Mouse (Mus musculus) kidney, adult 11 months (tissue): ENCODE measurements around the gene Sobp.

Experiments
- DNase-seq: peaks from one replicate; pipeline ENCODE4 v3.0.0; 2022

The Sobp gene

DNA sequence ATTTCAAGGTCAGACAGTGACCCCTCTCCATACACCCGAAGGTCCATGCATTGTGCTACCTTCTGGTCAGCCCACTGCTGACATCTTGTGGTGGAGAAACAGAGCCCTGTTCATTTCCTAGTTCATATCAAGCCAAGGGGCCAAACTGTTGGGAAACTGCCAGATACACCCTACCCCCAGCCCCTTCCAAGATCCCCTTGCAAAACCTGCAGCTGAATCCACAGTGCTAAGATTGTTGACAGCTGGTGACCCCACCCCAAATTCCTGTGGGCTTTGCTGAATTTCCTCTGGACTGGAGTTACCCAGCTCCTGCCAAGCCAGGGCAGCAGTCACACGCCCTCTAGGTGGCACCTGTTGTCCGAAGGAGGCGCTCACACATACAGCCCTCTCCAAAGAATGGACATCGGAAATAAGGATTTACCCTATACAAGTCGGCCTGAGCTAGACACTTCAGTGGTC is 186.7 kb downstream of the Sobp start:
- DNase-seq: peak; percentile 49

DNA sequence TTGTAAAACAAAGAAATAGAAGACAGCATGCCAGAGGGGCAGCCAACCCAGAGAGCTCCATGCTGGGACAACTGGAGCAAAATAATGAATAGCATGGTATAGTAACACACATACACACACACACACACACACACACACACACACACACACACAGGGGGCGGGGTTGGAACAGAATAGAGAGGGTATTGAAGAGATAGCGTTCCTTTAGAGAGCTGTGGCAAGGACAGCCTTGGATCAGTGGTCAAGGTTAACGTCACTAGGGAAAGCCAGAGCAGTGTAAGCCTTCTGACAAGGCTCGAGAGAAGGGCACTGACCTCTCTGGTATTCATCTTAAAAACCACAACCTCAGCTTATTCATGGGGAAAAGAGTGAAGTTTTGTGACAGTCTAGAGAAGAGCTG is 189.4 kb downstream of the Sobp start:
- no peak for DNase-seq

- DNase-seq: no peak
These were observed 193.2 kb downstream of the Sobp start for GRCm38 (mm10) chr10:42980999-42981757.

DNA sequence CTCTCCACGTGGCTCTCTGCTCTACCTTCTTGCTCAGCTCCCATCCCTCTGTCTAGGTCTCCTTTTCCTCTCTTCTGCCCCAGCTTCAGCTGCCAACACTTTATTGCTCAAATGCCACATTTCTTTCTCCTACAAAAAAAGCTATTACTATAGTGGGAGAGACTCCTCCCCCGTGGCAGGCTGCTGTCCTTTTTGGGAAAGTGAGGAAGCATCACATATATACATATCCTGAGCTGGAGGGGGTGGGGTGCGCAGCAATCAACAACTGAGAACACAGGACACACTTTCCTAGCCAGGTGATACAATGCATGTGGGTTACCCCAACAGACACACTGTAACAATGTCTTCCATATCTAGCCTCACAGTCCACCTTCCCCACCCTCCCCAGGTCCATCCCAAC is 196.0 kb downstream of the Sobp start:
- no peak for DNase-seq

- no peak for DNase-seq
These were observed 197.8 kb downstream of the Sobp start for GRCm38 (mm10) chr10:42976577-42976976.

DNA sequence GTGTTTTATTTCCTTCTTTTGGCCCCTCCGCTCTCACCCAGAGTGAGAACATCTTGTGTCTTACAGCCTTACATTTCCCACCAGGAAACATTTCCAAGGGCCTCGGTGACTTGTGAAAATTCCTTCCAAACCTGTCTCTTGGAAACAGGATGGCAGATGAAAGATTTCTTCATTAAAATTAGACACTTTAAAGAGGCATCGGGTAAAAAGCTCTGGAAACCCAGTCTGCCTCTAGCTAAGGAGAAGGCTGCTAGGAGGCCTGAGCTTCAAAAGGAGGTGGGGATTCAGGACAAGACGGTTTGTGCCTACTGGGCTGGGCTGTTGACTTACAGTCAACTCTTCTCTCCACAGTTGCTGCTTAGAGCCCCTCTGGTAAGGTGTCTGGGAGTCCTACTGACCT is 200.8 kb downstream of the Sobp start:
- DNase-seq: no peak

GRCm38 (mm10) chr10:42972504-42973172 is 201.7 kb downstream of the Sobp start:
- peak; percentile 48 for DNase-seq

DNA sequence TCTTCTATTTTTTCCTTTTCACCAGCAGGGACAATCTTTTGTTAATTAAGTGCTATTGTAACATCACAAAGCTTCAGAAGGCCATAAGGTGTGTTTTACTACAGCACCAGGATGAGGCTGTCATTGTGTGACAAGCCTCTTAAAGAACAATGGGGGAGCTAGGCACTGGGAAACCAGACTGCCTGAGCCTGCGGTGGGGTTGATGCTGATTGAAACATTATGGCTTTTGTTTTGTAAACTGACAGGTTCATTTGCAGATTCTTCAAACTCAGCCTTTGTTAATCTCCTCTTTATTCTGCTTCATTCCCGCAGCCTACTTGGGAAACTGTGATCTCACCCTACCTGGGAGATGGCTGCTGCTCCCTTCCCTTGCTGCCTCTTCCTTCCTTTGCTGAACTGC is 206.0 kb downstream of the Sobp start:
- DNase-seq: no peak

GRCm38 (mm10) chr10:42963061-42963460 is 211.3 kb downstream of the Sobp start:
- no peak for DNase-seq

- peak; percentile 16 for DNase-seq
These were observed 211.7 kb downstream of the Sobp start for GRCm38 (mm10) chr10:42962655-42963054.

DNA sequence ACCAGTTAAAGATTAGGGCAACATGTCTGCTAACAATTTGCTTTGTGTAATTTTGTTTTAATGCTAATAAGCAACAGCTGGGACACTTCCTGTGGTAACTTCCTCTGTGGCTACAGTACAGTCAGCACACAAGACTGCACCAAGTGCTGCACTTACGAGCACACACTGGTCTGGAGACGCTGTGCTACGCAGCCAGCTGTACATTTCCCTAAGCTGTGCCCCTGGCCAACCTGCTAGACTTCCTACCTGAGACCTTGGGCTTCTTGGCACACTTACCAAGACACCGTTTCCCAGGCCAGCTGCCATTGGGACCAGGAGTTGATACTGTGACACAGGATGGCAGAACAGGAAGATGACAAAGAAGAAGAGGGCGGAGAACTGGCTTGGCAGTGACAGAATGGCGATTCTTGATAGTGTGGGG is 212.1 kb downstream of the Sobp start:
- no peak for DNase-seq

- no peak for DNase-seq
These were observed 212.6 kb downstream of the Sobp start for GRCm38 (mm10) chr10:42961771-42962170.

GRCm38 (mm10) chr10:42958686-42959085 is 215.6 kb downstream of the Sobp start:
- DNase-seq: no peak

GRCm38 (mm10) chr10:42957881-42958651 is 216.3 kb downstream of the Sobp start:
- DNase-seq: peak; percentile 33

DNA sequence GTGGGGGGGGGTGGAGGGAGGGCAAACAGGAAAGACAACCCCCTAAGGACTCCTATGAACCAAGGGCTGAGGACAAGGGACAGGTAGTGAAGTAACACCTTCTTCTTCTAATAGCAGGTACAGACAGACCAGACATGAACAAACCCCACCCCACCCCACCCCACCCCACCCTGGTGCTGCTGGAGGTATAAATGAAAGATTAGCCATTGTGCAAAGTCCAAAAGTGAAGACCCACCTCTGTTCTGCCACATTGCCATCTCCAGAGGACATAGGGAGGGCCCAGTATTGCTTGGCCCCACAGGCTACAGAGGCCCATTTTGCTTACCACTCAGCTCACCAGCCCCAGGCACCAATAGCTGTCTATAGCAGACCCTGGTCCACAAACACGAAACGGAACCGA is 219.1 kb downstream of the Sobp start:
- DNase-seq: no peak

DNA sequence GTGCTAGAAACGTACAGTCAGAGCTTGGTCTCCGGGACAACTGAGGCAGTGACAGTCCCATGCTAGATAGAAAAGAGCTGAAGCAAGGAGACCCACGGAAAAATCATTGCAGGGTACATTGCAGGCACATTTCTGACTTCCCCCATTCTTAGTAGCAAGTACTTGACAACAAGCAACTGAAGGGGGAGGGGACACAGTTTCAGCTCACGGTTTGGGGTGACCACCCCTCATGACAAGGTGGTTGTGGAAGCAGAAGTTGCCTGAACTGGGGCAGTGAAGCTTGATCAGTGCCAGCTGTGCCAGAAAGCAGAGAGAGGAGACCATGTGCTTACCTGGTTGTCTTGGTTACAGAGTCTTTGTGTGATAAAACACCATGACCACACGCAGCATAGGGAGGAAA is 220.7 kb downstream of the Sobp start:
- DNase-seq: no peak
